Mouse (Mus musculus) liver, embryonic 12.5 days (tissue): ENCODE data around the gene Gabarapl1. TPM values are rescaled to one million over a fixed set of nuclear protein-coding genes. Genes with fewer than 3 reads are reported as not detected.
"Not testable (repeated sequence)": the region's sequence is repeated elsewhere in the genome, so short reads cannot be mapped to it uniquely, and the experiment has no call there.

Experiments used
- ATAC-seq: fragments of 200-750 bp; cut with Nextera tagmentation; 2 replicates; pipeline ENCODE4 v1.8.0; 2017; ENCODE audit warnings: moderate number of reproducible peaks, mild to moderate bottlenecking, moderate library complexity
- H3K27ac ChIP-seq: fragments of 300-500 bp; sonication (generic); 2 replicates; pipeline ENCODE4 v1.5.1; 2016; ENCODE audit warnings: mild to moderate bottlenecking
- H3K27me3 ChIP-seq: fragments of 300-500 bp; sonication (generic); replicated peaks from 2 replicates; pipeline ENCODE4 v1.6.1; 2016; ENCODE audit warnings: mild to moderate bottlenecking, moderate library complexity
- H3K36me3 ChIP-seq: fragments of 300-500 bp; sonication (generic); 2 replicates; pipeline ENCODE4 v1.6.1; 2016; ENCODE audit warnings: mild to moderate bottlenecking, moderate library complexity
- H3K4me1 ChIP-seq: fragments of 300-500 bp; sonication (generic); 2 replicates; pipeline ENCODE4 v1.6.1; 2016
- H3K4me2 ChIP-seq: fragments of 300-500 bp; sonication (generic); 2 replicates; pipeline ENCODE4 v1.6.1; 2016; ENCODE audit warnings: mild to moderate bottlenecking, moderate library complexity
- H3K4me3 ChIP-seq: fragments of 300-500 bp; sonication (generic); 2 replicates; pipeline ENCODE4 v1.5.1; 2016; ENCODE audit warnings: mild to moderate bottlenecking, moderate library complexity
- H3K9ac ChIP-seq: fragments of 300-500 bp; sonication (generic); 2 replicates; pipeline ENCODE4 v1.6.1; 2016; ENCODE audit warnings: mild to moderate bottlenecking, moderate library complexity
- H3K9me3 ChIP-seq: fragments of 300-500 bp; sonication (generic); replicated peaks from 2 replicates; pipeline ENCODE4 v1.6.1; 2016; ENCODE audit warnings: mild to moderate bottlenecking, moderate library complexity
- WGBS: fragments of 180-500 bp; shearing (Covaris S2); methylation state at CpG from one replicate; pipeline ENCODE4 v1.1.7; 2016; ENCODE audit not compliant: insufficient replicate concordance; 5-methylcytosine and 5-hydroxymethylcytosine counted together
- polyA plus RNA-seq: library from polyadenylated mRNA; unstranded; fragments of >200 nt; fragmentation: Nextera tagmentation; extraction: Ambion mirVana; gene quantifications from 2 replicates; pipeline ENCODE4 v1.2.1, GENCODE M21; 2016

Gabarapl1 gene
- polyA plus RNA-seq = 37.8 and 38.0 TPM in 2 replicates

GRCm38 (mm10) chr6:129532942-129533860, at the start of gene Gabarapl1:
Gene Gabarapl1, plus strand, starts transcription at chr6:129533160.
- Histone ChIP-seq H3K4me2 (peak within 1 kb of the TSS; percentile 76), H3K36me3 (peaks cover 15% of the 10 kb centered on the region), H3K27me3 (no peaks in the 10 kb centered on the region), H3K27ac (peak within 1 kb of the TSS; percentile 84), H3K9me3 (no peaks in the 10 kb centered on the region), H3K4me1 (peaks cover 25% of the 10 kb centered on the region), H3K9ac (peak within 1 kb of the TSS; percentile 88), H3K4me3 (peak within 1 kb of the TSS; percentile 80)
- ATAC-seq = peak; percentile 85
- WGBS = under 1% methylated on average over 55 of the region's 55 CpGs

DNA sequence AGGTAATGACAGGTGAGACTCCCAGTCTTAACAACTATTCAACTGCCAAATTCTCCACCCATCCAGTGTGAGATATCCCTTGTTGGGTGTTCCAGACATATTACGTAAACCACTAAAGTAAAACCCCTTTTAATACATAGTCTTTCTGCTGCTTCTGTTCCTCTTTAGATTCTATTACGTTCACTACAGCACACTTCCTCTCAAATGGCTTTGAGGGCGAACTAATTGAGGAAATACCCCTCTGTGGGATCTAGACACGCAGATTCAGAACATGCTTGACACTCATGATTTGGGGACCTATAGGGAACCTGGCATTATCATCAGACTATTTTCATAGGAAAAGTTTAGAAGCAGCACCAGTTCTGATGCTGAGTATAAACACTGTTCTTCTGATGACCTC, 38.0 kb upstream of the Gabarapl1 start:
- H3K27me3 ChIP-seq = no peaks in the 10 kb centered on the region
- no peak overlapping the region for H3K4me3 ChIP-seq
- no peak for ATAC-seq
- H3K9me3 ChIP-seq = no peaks in the 10 kb centered on the region
- no peak overlapping the region for H3K4me2 ChIP-seq
- no peak overlapping the region for H3K27ac ChIP-seq
- no peak overlapping the region for H3K9ac ChIP-seq
- no peaks in the 10 kb centered on the region for H3K4me1 ChIP-seq
- no peaks in the 10 kb centered on the region for H3K36me3 ChIP-seq
- 36% methylated on average over 4 of the region's 4 CpGs for WGBS

- no peak for ATAC-seq
- no peak overlapping the region for H3K9ac ChIP-seq
- H3K4me2 ChIP-seq = no peak overlapping the region
Observed at GRCm38 (mm10) chr6:129497345-129498218, 35.4 kb upstream of the Gabarapl1 start.

DNA sequence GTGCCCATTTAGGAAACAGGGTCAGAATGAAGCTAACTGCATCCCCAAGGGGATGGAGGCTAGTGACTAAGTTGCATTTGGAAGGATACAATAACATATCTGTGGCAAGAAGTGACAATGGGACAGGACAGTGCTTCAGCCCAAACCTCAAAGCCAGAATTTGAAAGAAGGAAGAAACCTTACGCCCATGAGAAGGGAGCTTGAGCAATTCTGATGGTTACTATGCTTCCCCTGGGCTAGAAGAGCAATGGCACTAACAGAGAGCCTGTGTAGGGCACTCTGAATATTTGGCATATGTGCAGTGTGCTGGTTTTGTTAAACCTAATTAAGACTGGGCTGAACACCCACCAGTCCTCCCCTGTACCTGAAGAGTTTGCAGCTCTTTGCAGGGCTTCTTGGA, 33.4 kb upstream of the Gabarapl1 start:
- not testable (repeated sequence) for H3K36me3 ChIP-seq, H3K27ac ChIP-seq, H3K4me2 ChIP-seq, H3K4me3 ChIP-seq, ATAC-seq, H3K9ac ChIP-seq, H3K9me3 ChIP-seq, H3K27me3 ChIP-seq, H3K4me1 ChIP-seq
- 62% methylated on average over 1 of the region's 1 CpGs for WGBS

More at GRCm38 (mm10) chr6:129497345-129498218, 35.4 kb upstream of the Gabarapl1 start:
- Histone ChIP-seq H3K9me3 (no peaks in the 10 kb centered on the region), H3K4me3 (no peak overlapping the region), H3K36me3 (no peaks in the 10 kb centered on the region), H3K4me1 (no peaks in the 10 kb centered on the region), H3K27me3 (no peaks in the 10 kb centered on the region), H3K27ac (no peak overlapping the region)
- 70% methylated on average over 3 of the region's 3 CpGs for WGBS

DNA sequence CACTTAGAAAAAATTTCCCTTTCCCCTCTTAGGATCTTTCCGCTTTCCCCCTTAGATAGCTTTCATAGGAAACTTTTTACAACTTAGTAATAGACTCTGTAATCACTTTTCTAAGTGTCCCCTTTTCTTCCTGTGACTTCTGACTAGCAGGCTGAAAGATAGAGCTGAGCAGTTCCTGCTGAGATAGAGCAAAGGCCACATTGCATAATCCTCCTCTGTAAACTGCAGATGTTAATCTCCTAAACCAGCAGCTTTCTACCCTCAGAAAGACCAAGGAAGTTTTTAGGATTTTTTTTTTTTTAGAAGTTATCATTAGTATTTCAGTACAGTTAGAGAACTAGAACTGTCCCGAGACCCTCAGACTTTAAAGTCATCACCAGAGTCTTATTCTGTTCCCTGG, 29.5 kb upstream of the Gabarapl1 start:
- 54% methylated on average over 2 of the region's 2 CpGs for WGBS
- Histone ChIP-seq H3K4me3 (no peak overlapping the region), H3K4me1 (no peaks in the 10 kb centered on the region), H3K27me3 (no peaks in the 10 kb centered on the region), H3K9ac (no peak overlapping the region), H3K4me2 (no peak overlapping the region), H3K27ac (no peak overlapping the region), H3K9me3 (no peaks in the 10 kb centered on the region), H3K36me3 (no peaks in the 10 kb centered on the region)
- no peak for ATAC-seq

- Histone ChIP-seq H3K9ac (no peak within 1 kb of the TSS), H3K4me2 (no peak within 1 kb of the TSS), H3K27ac (no peak within 1 kb of the TSS), H3K4me3 (no peak within 1 kb of the TSS), H3K27me3 (no peaks in the 10 kb centered on the region), H3K9me3 (no peaks in the 10 kb centered on the region), H3K4me1 (no peaks in the 10 kb centered on the region), H3K36me3 (no peaks in the 10 kb centered on the region)
- ATAC-seq = no peak
- WGBS = 26% methylated on average over 9 of the region's 9 CpGs
Observed at GRCm38 (mm10) chr6:129507024-129507423, 25.9 kb upstream of the Gabarapl1 start, which contains the start of gene Olr1. Gene Olr1, minus strand, starts transcription at chr6:129507165.

DNA sequence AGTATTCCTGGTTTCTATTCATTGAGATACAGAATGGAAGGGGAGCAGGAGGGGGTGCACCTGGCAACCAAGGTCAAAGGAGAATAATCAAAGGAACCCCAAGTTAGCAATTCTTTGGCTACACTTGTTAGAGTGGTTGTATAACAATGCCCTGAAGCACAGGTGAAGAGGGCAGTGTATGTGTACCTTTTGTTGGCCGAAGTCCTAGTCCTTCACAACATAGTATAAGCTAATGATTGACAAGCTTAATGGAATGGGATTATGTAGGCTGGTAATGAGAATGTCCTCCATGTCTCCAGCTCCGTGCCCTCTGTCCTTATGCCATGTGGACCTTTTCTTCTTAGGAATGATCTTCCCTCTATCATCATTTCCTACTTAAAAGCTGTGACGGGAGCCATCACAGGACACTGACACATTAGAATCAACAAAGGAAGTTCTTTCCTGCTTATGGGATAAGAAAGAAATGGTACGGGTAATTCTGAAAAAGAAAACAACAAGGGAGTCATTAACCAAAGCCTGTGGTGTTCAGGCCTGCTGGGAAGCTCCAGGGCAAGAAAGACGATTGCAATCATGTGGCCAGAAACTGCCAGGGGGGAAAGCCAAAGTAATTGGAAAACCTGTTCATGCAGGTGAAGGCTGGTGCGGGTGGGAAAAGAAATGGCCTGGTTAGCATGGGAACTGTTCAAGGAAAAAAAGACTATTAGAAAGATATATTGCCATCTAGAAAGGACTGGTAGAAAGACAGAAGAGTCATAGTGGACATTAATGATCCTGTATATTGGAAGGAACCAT, 22.6 kb upstream of the Gabarapl1 start:
- H3K4me2 ChIP-seq = no peak overlapping the region
- no peak overlapping the region for H3K9ac ChIP-seq
- no peak overlapping the region for H3K4me3 ChIP-seq
- ATAC-seq = no peak
- H3K4me1 ChIP-seq = no peaks in the 10 kb centered on the region
- 52% methylated on average over 6 of the region's 6 CpGs for WGBS
- no peak overlapping the region for H3K27ac ChIP-seq
- H3K9me3 ChIP-seq = no peaks in the 10 kb centered on the region
- no peaks in the 10 kb centered on the region for H3K27me3 ChIP-seq
- no peaks in the 10 kb centered on the region for H3K36me3 ChIP-seq

DNA sequence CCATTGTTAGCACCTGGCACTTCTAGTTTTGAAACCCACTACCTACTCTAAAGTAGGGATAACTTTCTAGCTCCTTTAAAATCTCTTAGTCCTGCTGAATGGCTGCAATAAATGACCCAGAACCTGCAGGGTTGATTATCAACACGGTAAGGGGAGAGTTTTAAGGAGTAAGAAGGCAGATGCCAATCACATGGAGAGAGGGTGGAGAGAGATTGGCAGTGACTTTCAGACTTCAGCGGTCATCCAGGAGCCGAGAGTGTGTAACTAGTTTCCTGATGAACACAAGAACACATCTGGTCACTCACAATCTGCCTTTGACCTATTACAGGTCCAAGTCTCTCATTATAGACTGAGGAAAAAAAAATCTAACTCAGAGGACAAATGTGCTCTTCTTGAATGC, 20.6 kb upstream of the Gabarapl1 start, which contains the start of gene Tmem52b:
Gene Tmem52b, plus strand, starts transcription at position 189 of the 400 bp plus-strand sequence.
- Histone ChIP-seq H3K4me1 (no peaks in the 10 kb centered on the region), H3K9me3 (no peaks in the 10 kb centered on the region), H3K4me3 (no peak within 1 kb of the TSS), H3K9ac (no peak within 1 kb of the TSS), H3K36me3 (no peaks in the 10 kb centered on the region), H3K4me2 (no peak within 1 kb of the TSS), H3K27ac (no peak within 1 kb of the TSS), H3K27me3 (no peaks in the 10 kb centered on the region)
- WGBS = 50% methylated on average over 3 of the region's 3 CpGs
- no peak for ATAC-seq

DNA sequence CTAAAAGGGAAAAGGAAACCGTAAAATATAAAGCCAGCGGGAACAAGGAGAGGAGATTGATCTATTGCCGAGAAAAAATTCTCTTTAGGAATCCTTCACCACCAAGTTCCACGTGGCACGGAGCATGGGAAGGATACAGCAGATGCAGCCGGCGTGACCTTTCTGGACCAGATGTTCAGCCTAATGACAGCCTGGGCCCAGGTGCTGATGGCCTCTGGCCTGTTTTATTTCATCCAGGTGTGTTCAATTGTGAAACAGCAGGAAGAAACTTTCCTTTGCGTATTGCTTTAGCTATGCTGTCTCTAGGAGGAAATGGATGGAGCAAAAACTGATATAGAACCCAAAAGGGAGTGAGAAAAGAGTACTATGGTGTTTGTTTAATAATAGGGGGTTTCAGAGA, 20.1 kb upstream of the Gabarapl1 start:
- Histone ChIP-seq H3K4me3 (no peak overlapping the region), H3K36me3 (no peaks in the 10 kb centered on the region), H3K9me3 (no peaks in the 10 kb centered on the region), H3K4me2 (no peak overlapping the region), H3K9ac (no peak overlapping the region), H3K27me3 (no peaks in the 10 kb centered on the region), H3K4me1 (no peaks in the 10 kb centered on the region), H3K27ac (no peak overlapping the region)
- no peak for ATAC-seq
- WGBS = 66% methylated on average over 8 of the region's 8 CpGs

DNA sequence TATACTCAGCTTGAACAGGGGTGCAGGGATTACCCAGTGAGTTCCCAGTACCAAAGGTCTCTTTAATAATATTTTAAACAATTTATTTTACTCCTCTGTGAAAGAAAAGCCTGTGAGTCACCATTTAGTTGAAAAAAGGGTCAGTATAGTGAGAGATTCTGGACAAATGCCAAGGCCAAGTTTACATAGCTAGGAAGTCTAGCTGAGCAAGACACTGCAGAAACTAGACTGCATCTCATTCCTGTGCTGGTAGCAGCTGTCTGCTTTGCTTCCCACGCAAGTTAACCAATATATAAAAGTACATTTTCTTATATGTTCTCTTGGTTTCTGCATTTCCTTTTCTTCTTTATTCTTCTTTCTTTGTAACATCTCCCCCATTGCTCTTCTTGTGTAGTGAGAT, 19.6 kb upstream of the Gabarapl1 start:
- no peak for ATAC-seq
- no peaks in the 10 kb centered on the region for H3K9me3 ChIP-seq

GRCm38 (mm10) chr6:129514376-129514775, 18.6 kb upstream of the Gabarapl1 start:
- 44% methylated on average over 2 of the region's 2 CpGs for WGBS
- no peak for ATAC-seq

More for the DNA sequence above, 19.6 kb upstream of the Gabarapl1 start:
- H3K4me1 ChIP-seq = no peaks in the 10 kb centered on the region
- WGBS = 49% methylated on average over 1 of the region's 1 CpGs
- H3K27me3 ChIP-seq = no peaks in the 10 kb centered on the region
- H3K9ac ChIP-seq = no peak overlapping the region
- no peak overlapping the region for H3K4me2 ChIP-seq
- H3K4me3 ChIP-seq = no peak overlapping the region
- no peaks in the 10 kb centered on the region for H3K36me3 ChIP-seq
- no peak overlapping the region for H3K27ac ChIP-seq

More at GRCm38 (mm10) chr6:129514376-129514775, 18.6 kb upstream of the Gabarapl1 start:
- H3K4me2 ChIP-seq = no peak overlapping the region
- H3K27me3 ChIP-seq = no peaks in the 10 kb centered on the region
- H3K4me3 ChIP-seq = no peak overlapping the region
- no peaks in the 10 kb centered on the region for H3K36me3 ChIP-seq
- H3K27ac ChIP-seq = no peak overlapping the region
- H3K9ac ChIP-seq = no peak overlapping the region
- no peaks in the 10 kb centered on the region for H3K9me3 ChIP-seq
- no peaks in the 10 kb centered on the region for H3K4me1 ChIP-seq
